Mouse (Mus musculus): Measurements from ENCODE around the gene Irf2bp2.

DNA sequence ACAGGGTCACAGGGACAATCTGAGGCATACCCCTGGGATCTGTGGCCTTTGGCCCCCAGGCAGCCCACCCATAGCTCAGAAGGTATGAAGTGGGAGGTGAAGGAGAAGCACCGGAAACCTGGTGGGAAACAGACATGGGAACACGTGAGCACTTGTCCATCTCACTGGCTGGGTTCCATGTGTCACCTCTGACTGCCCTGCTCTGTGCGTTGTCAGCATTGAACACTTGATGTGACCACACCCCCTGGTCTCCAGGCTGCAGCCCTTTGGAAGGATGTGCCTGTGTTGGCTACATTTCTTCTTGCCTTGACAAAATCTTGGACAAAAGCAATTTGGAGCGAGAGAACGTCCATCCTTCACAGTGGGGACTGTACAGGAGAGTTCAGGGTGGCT lies 20.9 kb upstream of the Irf2bp2 start:
- TF ChIP-seq POLR2A (IDR thresholded peaks at IDR 0.05; ENCODE audit: low read depth, low read length), result no peak
- no peak for TF ChIP-seq CTCF (conservative IDR thresholded peaks at IDR 0.05; ENCODE audit: insufficient read depth, insufficient read length, low read depth, low read length)
